Comparison of ENCODE assay signal across 14 mouse cellular contexts in the genomic region with DNA sequence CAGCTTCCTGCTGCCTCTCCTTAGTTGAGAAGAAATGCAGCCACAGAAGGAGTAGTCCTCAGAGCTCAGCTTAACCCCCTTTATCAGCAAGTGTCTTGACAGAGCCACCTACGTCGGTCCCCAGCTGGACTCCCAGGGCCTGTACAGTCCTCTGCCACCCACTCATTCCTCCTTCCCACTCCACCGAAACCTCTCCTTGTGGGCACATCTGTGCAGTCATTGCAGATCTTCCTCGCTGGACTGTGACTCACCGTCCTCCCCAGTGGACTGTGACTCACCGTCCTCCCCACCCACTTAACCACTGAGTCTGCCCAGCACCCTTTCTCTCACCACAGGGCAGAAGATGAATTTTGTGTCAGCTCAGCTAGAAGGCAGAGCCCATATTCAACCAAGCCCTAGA. TPM values are rescaled to one million over a fixed set of nuclear protein-coding genes. Genes with fewer than 3 reads are reported as not detected.
DNase-seq lines count a peak whose midpoint lies in the region; TF ChIP-seq lines count a peak whose summit lies in the region.
"Had no signal": no experiment of that assay in that cellular context is flagged by ENCODE, and none has a peak within 500 bp of the region (broad histone marks: within the 10 kb centered on the region; RNA-seq: fewer than 3 reads in every experiment).

No protein-coding gene starts in this region.

- no peaks in the 10 kb centered on the region for H3K27me3 ChIP-seq in myocyte (ENCODE audit: control insufficient read depth, insufficient read depth, insufficient read length)
- H3K27me3 ChIP-seq: heart, embryonic 13.5 days; intestine, embryonic 15.5 days; liver, embryonic 13.5 days; neural tube, embryonic 13.5 days had no signal

- no peaks in the 10 kb centered on the region for H3K36me3 ChIP-seq in myocyte (ENCODE audit: control insufficient read depth, insufficient read depth)
- H3K36me3 ChIP-seq: heart, embryonic 13.5 days; intestine, embryonic 15.5 days; liver, embryonic 13.5 days; neural tube, embryonic 13.5 days had no signal

- DNase-seq in adrenal gland, adult 2 months: peak; percentile 84
- DNase-seq in adrenal gland, postnatal 10 days: no peak
- peak; percentile 51 to 63 for DNase-seq in left cerebral cortex, adult 9 months (ENCODE audit: low spot score in 2 of 2)
- no peak for DNase-seq in left cerebral cortex, postnatal 4 days
- peak; percentile 71 to 75 for DNase-seq in adrenal gland, postnatal 36 days
- DNase-seq in ovary, postnatal 36 days (ENCODE audit: low spot score): no peak
- no peak for DNase-seq in layer of hippocampus, adult 8-10 months (ENCODE audit: low spot score in 2 of 2)
- DNase-seq: B cell, adult 2 months; liver, embryonic 13.5 days; thymus, postnatal 14 days had no signal

- intact Hi-C loops in left cerebral cortex, postnatal 4 days (cut with DNase I): no loop called here

- TF ChIP-seq POLR2A in myocyte (IDR thresholded peaks at IDR 0.05; ENCODE audit: insufficient read length, low read depth): peak; percentile 33

- peak overlapping the region; percentile 64 for H3K4me2 ChIP-seq in myocyte (ENCODE audit: low read depth)
- H3K4me2 ChIP-seq: heart, embryonic 13.5 days; intestine, embryonic 15.5 days; liver, embryonic 13.5 days; neural tube, embryonic 13.5 days had no signal

- no peaks in the 10 kb centered on the region for H3K79me2 ChIP-seq in myocyte (ENCODE audit: control insufficient read depth, insufficient read depth)

- H3K4me3 ChIP-seq in myocyte: no peak overlapping the region
- H3K4me3 ChIP-seq: heart, embryonic 13.5 days; intestine, embryonic 15.5 days; liver, embryonic 13.5 days; neural tube, embryonic 13.5 days had no signal

- no peak overlapping the region for H3ac ChIP-seq in myocyte (ENCODE audit: control insufficient read depth, insufficient read length)

TF ChIP-seq in myocyte, 11 proteins besides CTCF, POLR2A, EP300 and RAD21:
- TF ChIP-seq TCF12 (IDR thresholded peaks at IDR 0.05; ENCODE audit: insufficient read depth, poor library complexity, severe bottlenecking): peak; percentile 77
- TF ChIP-seq REST (IDR thresholded peaks at IDR 0.05; ENCODE audit: insufficient read depth, insufficient read length): no peak
- TF ChIP-seq MYOD1 (IDR thresholded peaks at IDR 0.05; ENCODE audit: control insufficient read depth in 1 of 3, insufficient read length in 2 of 3, low read depth in 2 of 3): peak in 2 of 3 experiments; percentile 78 to 92
- peak in 2 of 3 experiments; percentile 58 to 85 for TF ChIP-seq MYOG (IDR thresholded peaks at IDR 0.05; ENCODE audit: control insufficient read depth in 1 of 3, insufficient read depth in 1 of 3, insufficient read length in 2 of 3, low read depth in 2 of 3)
- no peak for TF ChIP-seq MAX (IDR thresholded peaks at IDR 0.05; ENCODE audit: low read depth)
- no peak for TF ChIP-seq CEBPB (IDR thresholded peaks at IDR 0.05; ENCODE audit: insufficient read depth, poor library complexity, severe bottlenecking)
- TF ChIP-seq TCF3 (IDR thresholded peaks at IDR 0.05; ENCODE audit: insufficient read length, low read depth): peak; percentile 58

RNA-seq across cellular contexts. Expression of a gene that starts 31.1 kb away (rescaled TPM):
- 100 to 1,000 TPM; 143 to 425 TPM for total RNA-seq in adrenal gland, adult 2 months (2021)
- 196 and 360 TPM in 2 replicates for polyA plus RNA-seq in adrenal gland, adult 2 months (2012; rRNA removed)
- 100 to 1,000 TPM in 1 of 2 experiments, 10 to 100 TPM in 1; 77.1 to 125 TPM for total RNA-seq in adrenal gland, postnatal 10 days (2021)
- total RNA-seq in left cerebral cortex, postnatal 4 days (2021): 1 to 10 TPM; 3.8 to 4.4 TPM
- total RNA-seq in adrenal gland, postnatal 36 days (2021): 100 to 1,000 TPM; 193 to 336 TPM
- polyA plus RNA-seq in myocyte (2012; fragmentation: generic; extraction: Trizol): 68.3 TPM
- 10 to 100 TPM; 13.5 to 16.4 (median 14.9) TPM for total RNA-seq in layer of hippocampus, adult 8-10 months (2022)

RNA-seq across cellular contexts. Expression of a gene that starts 56.6 kb away (rescaled TPM):
- 10 to 100 TPM; 18.2 to 21.7 TPM for total RNA-seq in adrenal gland, adult 2 months (2021)
- 10.7 and 10.9 TPM in 2 replicates for polyA plus RNA-seq in adrenal gland, adult 2 months (2012; rRNA removed)
- 10 to 100 TPM; 19.7 to 28.0 TPM for total RNA-seq in adrenal gland, postnatal 10 days (2021)
- total RNA-seq in left cerebral cortex, postnatal 4 days (2021): 100 to 1,000 TPM; 275 to 323 TPM
- 10 to 100 TPM; 21.2 to 28.7 TPM for total RNA-seq in adrenal gland, postnatal 36 days (2021)
- polyA plus RNA-seq in myocyte (2012; fragmentation: generic; extraction: Trizol): 3.6 TPM
- 100 to 1,000 TPM; 103 to 122 (median 117) TPM for total RNA-seq in layer of hippocampus, adult 8-10 months (2022)

Comparison
In these comparisons a context has a peak if more than half of its experiments do, and no peak if none do; other contexts are left out.
1. DNase-seq: peak in adrenal gland, adult 2 months (single experiment), left cerebral cortex, adult 9 months (2 of 2) and adrenal gland, postnatal 36 days (2 of 2); none in adrenal gland, postnatal 10 days (single experiment), left cerebral cortex, postnatal 4 days (single experiment), ovary, postnatal 36 days (single experiment) and layer of hippocampus, adult 8-10 months (0 of 2).
2. RNA of a gene that starts 31.1 kb away (total RNA-seq): 143 to 425 TPM in adrenal gland, adult 2 months, 193 to 336 TPM in adrenal gland, postnatal 36 days and 77.1 to 125 TPM in adrenal gland, postnatal 10 days; 13.5 to 16.4 TPM in layer of hippocampus, adult 8-10 months and 3.8 to 4.4 TPM in left cerebral cortex, postnatal 4 days; every median in the first group is over 4 times any median in the second.